ENCODE assay signal across 8 mouse cellular contexts in genomic region chr9:121348476-121348875, GRCm38 (mm10). TPM values are rescaled to one million over a fixed set of nuclear protein-coding genes. Genes with fewer than 3 reads are reported as not detected.
DNase-seq lines count a peak whose midpoint lies in the region; ATAC-seq and TF ChIP-seq lines count a peak whose summit lies in the region.

No protein-coding gene starts in this region.

- ATAC-seq in hindbrain, embryonic 13.5 days (ENCODE audit: low FRiP score), result no peak
- peak; percentile 31; the same call in 1 of the 2 replicates for ATAC-seq in liver, embryonic 16.5 days (ENCODE audit: low read depth)
- ATAC-seq in stomach, postnatal 0 days (ENCODE audit: low FRiP score, low TSS enrichment), result 0 out of 2 replicates have a peak, but pooled peaks have one; percentile 47

- peak overlapping the region; percentile 89 for H3K27ac ChIP-seq in bone marrow macrophage, adult 2 months (ENCODE audit: insufficient read depth, low read depth, low read length)
- peak overlapping the region; percentile 79 for H3K27ac ChIP-seq in hindbrain, embryonic 13.5 days
- peak overlapping the region; percentile 38; the same call in 1 of the 2 replicates for H3K27ac ChIP-seq in liver, embryonic 16.5 days (ENCODE audit: low read length)
- peak overlapping the region; percentile 89 for H3K27ac ChIP-seq in stomach, postnatal 0 days (replicated peaks)

- TF ChIP-seq POLR2A in bone marrow macrophage, adult 2 months (IDR thresholded peaks at IDR 0.05; ENCODE audit: borderline replicate concordance, low read depth, low read length), result no peak

- H3K4me1 ChIP-seq in bone marrow macrophage, adult 2 months (ENCODE audit: control insufficient read depth, insufficient read depth, low read length), result peaks cover 63% of the 10 kb centered on the region
- peaks cover 71% of the 10 kb centered on the region for H3K4me1 ChIP-seq in hindbrain, embryonic 13.5 days (replicated peaks)
- peaks cover 12% of the 10 kb centered on the region for H3K4me1 ChIP-seq in liver, embryonic 16.5 days (ENCODE audit: control insufficient read depth, low read depth, low read length)
- H3K4me1 ChIP-seq in stomach, postnatal 0 days (replicated peaks; ENCODE audit: control insufficient read depth, insufficient read depth), result peaks cover 16% of the 10 kb centered on the region

- no peaks in the 10 kb centered on the region for H3K27me3 ChIP-seq in hindbrain, embryonic 13.5 days
- H3K27me3 ChIP-seq in liver, embryonic 16.5 days (ENCODE audit: control insufficient read depth, insufficient read depth, low read depth, low read length), result no peaks in the 10 kb centered on the region
- no peaks in the 10 kb centered on the region for H3K27me3 ChIP-seq in stomach, postnatal 0 days (ENCODE audit: control insufficient read depth, insufficient read depth, low read length)

- 5% methylated on average over 5 of the region's 5 CpGs for WGBS in hindbrain, embryonic 13.5 days
- WGBS in liver, embryonic 16.5 days (ENCODE audit: insufficient replicate concordance), result 13% methylated on average over 5 of the region's 5 CpGs
- 7% methylated on average over 5 of the region's 5 CpGs for WGBS in stomach, postnatal 0 days

- DNase-seq in A20 (ENCODE audit: low read depth, low spot score), result peak; percentile 19
- peak; percentile 67 for DNase-seq in stomach, postnatal 0 days (ENCODE audit: low spot score)
- no peak for DNase-seq in spleen, postnatal 14 days (ENCODE audit: low spot score in 2 of 2)
- DNase-seq in adrenal gland, postnatal 36 days, result no peak
- no peak for DNase-seq in cerebellum, postnatal 10 days

- peak overlapping the region; percentile 15; the same call in 1 of the 2 replicates for H3K4me2 ChIP-seq in hindbrain, embryonic 13.5 days
- no peak overlapping the region for H3K4me2 ChIP-seq in liver, embryonic 16.5 days (ENCODE audit: low read depth, low read length)
- H3K4me2 ChIP-seq in stomach, postnatal 0 days (replicated peaks; ENCODE audit: low read depth), result peak overlapping the region; percentile 23; the same call in 1 of the 2 replicates

- no peak for TF ChIP-seq EP300 in stomach, postnatal 0 days (optimal IDR thresholded peaks at IDR 0.05)

- no peaks in the 10 kb centered on the region for H3K36me3 ChIP-seq in hindbrain, embryonic 13.5 days
- H3K36me3 ChIP-seq in liver, embryonic 16.5 days (ENCODE audit: control insufficient read depth, insufficient read depth), result no peaks in the 10 kb centered on the region
- H3K36me3 ChIP-seq in stomach, postnatal 0 days (ENCODE audit: control insufficient read depth, insufficient read depth, low read length), result no peaks in the 10 kb centered on the region

- H3K4me3 ChIP-seq in bone marrow macrophage, adult 2 months (ENCODE audit: insufficient read depth, low read length), result peak overlapping the region; percentile 44
- no peak overlapping the region for H3K4me3 ChIP-seq in hindbrain, embryonic 13.5 days
- no peak overlapping the region for H3K4me3 ChIP-seq in liver, embryonic 16.5 days (ENCODE audit: low read depth, low read length)
- H3K4me3 ChIP-seq in stomach, postnatal 0 days (ENCODE audit: low read depth, low read length), result no peak overlapping the region

- H3K9ac ChIP-seq in hindbrain, embryonic 13.5 days, result peak overlapping the region; percentile 39; the same call in 1 of the 2 replicates
- H3K9ac ChIP-seq in liver, embryonic 16.5 days (ENCODE audit: low read depth, low read length), result peak overlapping the region; percentile 6; the same call in 1 of the 2 replicates
- peak overlapping the region; percentile 51 for H3K9ac ChIP-seq in stomach, postnatal 0 days (ENCODE audit: low read length)

- TF ChIP-seq CTCF in bone marrow macrophage, adult 2 months (IDR thresholded peaks at IDR 0.05; ENCODE audit: low read depth, low read length), result no peak
- peak; percentile 30; the same call in 1 of the 2 replicates for TF ChIP-seq CTCF in stomach, postnatal 0 days (IDR thresholded peaks at IDR 0.05; ENCODE audit: low read depth)

- no peaks in the 10 kb centered on the region for H3K9me3 ChIP-seq in hindbrain, embryonic 13.5 days
- H3K9me3 ChIP-seq in liver, embryonic 16.5 days (replicated peaks; ENCODE audit: control insufficient read depth, low read length), result no peaks in the 10 kb centered on the region
- no peaks in the 10 kb centered on the region for H3K9me3 ChIP-seq in stomach, postnatal 0 days (ENCODE audit: control insufficient read depth, low read length)

RNA-seq across cellular contexts. Expression of gene Trak1, which starts 51.2 kb away (rescaled TPM):
- polyA plus RNA-seq in bone marrow macrophage, adult 2 months (2012; ENCODE audit: insufficient read depth, insufficient read length, missing spikeins), result 51.5 and 61.1 TPM in 2 replicates
- 43.0 and 46.2 TPM in 2 replicates for polyA plus RNA-seq in hindbrain, embryonic 13.5 days (2015; fragmentation: Nextera tagmentation; extraction: Ambion mirVana)
- 3.8 and 5.2 TPM in 2 replicates for polyA plus RNA-seq in liver, embryonic 16.5 days (2015; fragmentation: Nextera tagmentation; extraction: Ambion mirVana)
- polyA plus RNA-seq in stomach, postnatal 0 days (2015; fragmentation: Nextera tagmentation; extraction: Ambion mirVana), result 24.0 and 27.7 TPM in 2 replicates
- total RNA-seq in adrenal gland, postnatal 36 days (2021), result 10 to 100 TPM; 68.0 to 75.3 TPM

Comparison
In these comparisons a context has a peak if more than half of its experiments do, and no peak if none do; other contexts are left out.
1. DNase-seq: peak in A20 (single experiment) and stomach, postnatal 0 days (single experiment); none in spleen, postnatal 14 days (0 of 2), adrenal gland, postnatal 36 days (0 of 2) and cerebellum, postnatal 10 days (0 of 2).
2. H3K27ac ChIP-seq: peak in every context shown above with its lines; median percentile 89 in bone marrow macrophage, adult 2 months; 89 in stomach, postnatal 0 days; 79 in hindbrain, embryonic 13.5 days; 38 in liver, embryonic 16.5 days.
3. Peak in every context shown above with its lines, with median percentiles within 50 percentile points of each other: H3K9ac ChIP-seq.